Mouse (Mus musculus) MEL (cell line): ENCODE data around the gene Cdh4.

Experiments
- CTCF ChIP-seq, 3 experiments: IDR thresholded peaks in 2 of 3; conservative IDR thresholded peaks in 1 of 3; 2 replicates each; pipeline ENCODE4 v1.5.1; 2011 to 2012; ENCODE audit warnings: low read length in 3 of 3, low read depth in 2 of 3, mild to moderate bottlenecking in 2 of 3, improper control_type of control experiment in 1 of 3, inconsistent platforms in 1 of 3, mixed read lengths in 1 of 3, moderate library complexity in 1 of 3; ENCODE audit not compliant: control insufficient read depth in 1 of 3, insufficient read depth in 1 of 3, poor library complexity in 1 of 3, severe bottlenecking in 1 of 3
- EP300 ChIP-seq, 2 experiments: IDR thresholded peaks; 2 replicates each; pipeline ENCODE4 v1.6.1; 2011; ENCODE audit warnings: improper control_type of control experiment in 2 of 2, low read length in 2 of 2, low read depth in 1 of 2, mild to moderate bottlenecking in 1 of 2
- GATA1 ChIP-seq: IDR thresholded peaks from 2 replicates; pipeline ENCODE4 v1.6.1; 2011; ENCODE audit warnings: low read depth, low read length, improper control_type of control experiment
- MAX ChIP-seq: IDR thresholded peaks from 2 replicates; pipeline ENCODE4 v1.6.1; 2011; ENCODE audit warnings: low read length, improper control_type of control experiment
- MEF2A ChIP-seq: IDR thresholded peaks from 2 replicates; pipeline ENCODE4 v1.6.1; 2014; ENCODE audit warnings: low read depth, mild to moderate bottlenecking, inconsistent platforms, low read length, improper control_type of control experiment; ENCODE audit not compliant: poor library complexity, insufficient replicate concordance, severe bottlenecking; ENCODE audit errors: extremely low read depth
- MXI1 ChIP-seq: IDR thresholded peaks from 2 replicates; pipeline ENCODE4 v1.6.1; 2011; ENCODE audit warnings: mild to moderate bottlenecking, low read depth, low read length, improper control_type of control experiment
- NELFE ChIP-seq: IDR thresholded peaks from 2 replicates; pipeline ENCODE4 v1.6.1; 2011; ENCODE audit warnings: low read depth, low read length, improper control_type of control experiment
- POLR2A ChIP-seq, 2 experiments: IDR thresholded peaks; 2 replicates each; pipeline ENCODE4 v1.6.1; 2011 to 2012; ENCODE audit warnings: low read length in 2 of 2, mild to moderate bottlenecking in 2 of 2, control low read depth in 1 of 2, improper control_type of control experiment in 1 of 2, low read depth in 1 of 2, moderate library complexity in 1 of 2; ENCODE audit not compliant: control insufficient read depth in 1 of 2, insufficient read depth in 1 of 2, poor library complexity in 1 of 2
- TAL1 ChIP-seq: IDR thresholded peaks from 2 replicates; pipeline ENCODE4 v1.6.1; 2012; ENCODE audit warnings: mild to moderate bottlenecking, inconsistent platforms, low read length, moderate library complexity, mixed read lengths
- TBP ChIP-seq: IDR thresholded peaks from 2 replicates; pipeline ENCODE4 v1.8.0; 2011; ENCODE audit warnings: low read depth, low read length, improper control_type of control experiment

DNA sequence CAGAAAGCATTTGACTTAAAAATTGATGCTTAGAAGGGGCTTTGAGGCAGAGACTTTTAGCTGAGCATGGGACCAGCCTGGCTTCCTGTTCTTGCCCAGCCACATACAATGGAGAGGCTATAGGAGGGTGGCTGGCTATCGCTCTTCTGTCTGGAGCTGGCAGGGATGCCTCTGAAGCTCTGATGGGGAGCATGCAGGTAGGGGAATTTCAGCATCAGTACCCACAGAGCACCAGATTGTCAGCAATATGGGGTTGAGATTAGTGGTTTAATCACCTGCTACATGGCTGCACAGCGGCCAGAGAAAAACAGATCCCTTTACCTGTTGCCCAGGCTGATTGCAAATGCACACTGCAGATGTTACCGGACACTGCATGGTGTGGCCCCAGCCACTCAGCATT is 264.4 kb downstream of the Cdh4 start:
- TF ChIP-seq POLR2A (IDR thresholded peaks at IDR 0.05; ENCODE audit: control insufficient read depth in 1 of 2, insufficient read depth in 1 of 2, low read depth in 1 of 2, low read length in 2 of 2, poor library complexity in 1 of 2) = no peak
- no peak for TF ChIP-seq EP300 (IDR thresholded peaks at IDR 0.05; ENCODE audit: low read depth in 1 of 2, low read length in 2 of 2)
- no peak for TF ChIP-seq GATA1
- no peak for TF ChIP-seq NELFE
- TF ChIP-seq CTCF (IDR thresholded peaks at IDR 0.05 in 2 of 3, conservative IDR thresholded peaks at IDR 0.05 in 1 of 3; ENCODE audit: control insufficient read depth in 1 of 3, insufficient read depth in 1 of 3, low read depth in 2 of 3, low read length in 3 of 3, poor library complexity in 1 of 3, severe bottlenecking in 1 of 3) = no peak
- TF ChIP-seq TAL1 = no peak
- no peak for TF ChIP-seq MAX
- no peak for TF ChIP-seq TBP
- no peak for TF ChIP-seq MXI1
- TF ChIP-seq MEF2A = no peak
